Mouse (Mus musculus) CH12.LX (cell line): ENCODE results near the gene Vsig10l.
A peak's percentile ranks its signal among the peaks of the same experiment; 100 is the strongest.

ENCODE experiments used
- CHD1 ChIP-seq: IDR thresholded peaks from 2 replicates; pipeline ENCODE4 v1.6.1; 2012; ENCODE audit warnings: low read depth, low read length, improper control_type of control experiment, inconsistent platforms
- CTCF ChIP-seq, 2 experiments: IDR thresholded peaks in 1 of 2; conservative IDR thresholded peaks in 1 of 2; 2 replicates each; pipeline ENCODE4 v1.5.1; 2011 to 2012; ENCODE audit warnings: low read depth in 2 of 2, low read length in 2 of 2, improper control_type of control experiment in 1 of 2, inconsistent platforms in 1 of 2, mild to moderate bottlenecking in 1 of 2, moderate library complexity in 1 of 2
- JUND ChIP-seq: conservative IDR thresholded peaks from 2 replicates; pipeline ENCODE4 v1.6.1; 2011; ENCODE audit warnings: low read depth, low read length, improper control_type of control experiment
- MAX ChIP-seq: IDR thresholded peaks from 2 replicates; pipeline ENCODE4 v1.6.1; 2011; ENCODE audit warnings: low read length, improper control_type of control experiment
- MXI1 ChIP-seq: IDR thresholded peaks from 2 replicates; pipeline ENCODE4 v1.6.1; 2011; ENCODE audit warnings: mild to moderate bottlenecking, low read depth, low read length, improper control_type of control experiment
- POLR2A ChIP-seq: IDR thresholded peaks from 2 replicates; pipeline ENCODE4 v1.6.1; 2011; ENCODE audit warnings: low read depth, mild to moderate bottlenecking, improper control_type of control experiment, low read length
- TBP ChIP-seq: conservative IDR thresholded peaks from 2 replicates; pipeline ENCODE4 v1.6.1; 2011; ENCODE audit warnings: low read depth, low read length, improper control_type of control experiment
- USF2 ChIP-seq: conservative IDR thresholded peaks from 2 replicates; pipeline ENCODE4 v1.6.1; 2011; ENCODE audit warnings: low read depth, low read length, improper control_type of control experiment

DNA sequence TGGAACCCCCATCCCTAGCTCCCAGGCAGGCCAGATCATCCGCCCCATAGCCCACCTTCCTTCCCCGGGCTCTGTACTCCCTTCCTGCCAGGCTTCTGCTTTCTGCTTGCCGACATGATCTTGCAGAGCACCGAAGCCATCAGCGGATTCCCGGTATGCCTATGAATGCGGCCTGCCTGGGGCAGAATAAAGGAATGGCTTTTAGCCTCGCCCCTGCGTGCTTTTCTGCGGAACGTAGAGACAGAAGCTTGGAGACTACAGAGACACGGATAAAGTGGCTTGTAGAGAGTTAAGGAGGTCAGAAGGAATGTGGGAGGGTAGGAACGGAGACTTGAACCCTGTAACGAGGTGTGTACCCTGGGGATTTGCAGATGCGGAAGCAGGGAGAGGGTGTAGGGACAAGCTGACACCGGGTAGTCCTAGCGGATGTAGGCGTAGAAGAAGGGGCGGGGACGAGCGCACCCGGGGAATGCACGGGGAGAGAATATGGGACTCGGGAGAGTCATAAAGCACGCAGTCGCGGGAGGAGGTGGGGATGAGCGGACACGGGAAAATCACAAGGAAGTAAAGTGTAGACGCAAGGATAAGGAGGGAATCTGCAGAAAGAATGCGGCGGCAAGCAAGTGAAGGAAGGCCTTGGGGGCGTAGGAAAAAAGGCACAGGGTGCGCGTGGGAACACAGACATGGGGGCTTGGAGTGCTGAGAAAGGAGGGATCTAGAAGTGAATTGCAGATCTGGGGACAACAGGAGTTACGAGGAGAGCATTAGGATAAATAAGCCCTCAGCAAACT, 19.6 kb upstream of the Vsig10l start:
- TF ChIP-seq JUND: no peak
- TF ChIP-seq POLR2A: no peak; the same call in 1 of the 2 replicates
- no peak for TF ChIP-seq CHD1
- TF ChIP-seq USF2: no peak
- no peak for TF ChIP-seq CTCF (conservative IDR thresholded peaks at IDR 0.05 in 1 of 2, IDR thresholded peaks at IDR 0.05 in 1 of 2; ENCODE audit: low read depth in 2 of 2, low read length in 2 of 2)
- TF ChIP-seq MXI1: no peak
- peak; percentile 25; the same call in 1 of the 2 replicates for TF ChIP-seq MAX
- no peak for TF ChIP-seq TBP
